ENCODE assay signal across 7 mouse cellular contexts in the genomic region with DNA sequence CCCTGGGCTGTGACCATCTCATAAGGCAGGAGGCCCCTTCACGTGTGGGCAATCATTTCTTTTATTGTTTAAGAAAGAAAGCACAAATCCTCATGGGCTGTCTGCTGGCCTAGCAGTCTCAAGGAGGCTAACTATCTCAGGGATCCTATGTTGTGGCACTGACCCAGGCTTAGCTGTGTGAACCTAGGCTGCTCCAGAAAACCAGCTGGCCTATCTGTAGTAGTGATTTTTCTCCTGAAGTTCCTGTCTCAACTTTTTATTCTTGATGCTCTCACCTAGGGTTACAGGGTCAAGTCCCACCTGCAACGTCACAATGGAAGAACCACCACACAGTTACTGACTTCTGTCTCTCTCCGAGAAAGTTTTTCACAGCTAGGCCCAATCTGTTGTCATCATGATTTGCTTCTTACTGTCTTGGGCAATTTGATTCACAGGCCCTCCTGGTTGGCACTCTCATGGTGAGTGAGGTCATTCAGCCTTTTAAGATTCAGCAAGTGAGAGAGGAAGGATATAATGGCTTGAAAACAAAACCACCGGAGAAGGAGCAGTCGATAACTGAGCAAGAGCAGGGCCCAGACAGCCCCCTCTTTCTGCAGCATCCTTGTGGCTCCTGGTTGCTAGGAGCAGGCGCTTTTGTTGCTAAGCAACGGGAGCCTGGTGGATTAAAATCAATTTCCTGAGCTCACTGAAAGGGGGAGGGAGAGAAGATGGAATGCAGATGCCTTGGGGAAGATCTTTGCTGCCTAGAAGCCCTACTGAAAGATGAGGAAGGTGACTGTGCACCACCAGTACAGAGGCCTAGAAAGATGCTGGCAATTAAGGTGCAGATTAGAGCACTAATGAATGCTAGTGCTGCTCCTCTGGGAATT.
DNase-seq lines count a peak whose midpoint lies in the region; ATAC-seq and TF ChIP-seq lines count a peak whose summit lies in the region.

No protein-coding gene starts in this region.

- TF ChIP-seq CTCF in hindbrain, postnatal 0 days (IDR thresholded peaks at IDR 0.05; ENCODE audit: low read depth), result no peak

- peaks cover 16% of the 10 kb centered on the region for H3K4me1 ChIP-seq in forebrain, embryonic 12.5 days
- no peaks in the 10 kb centered on the region for H3K4me1 ChIP-seq in hindbrain, postnatal 0 days (ENCODE audit: insufficient read depth, low read length)
- peaks cover 11% of the 10 kb centered on the region for H3K4me1 ChIP-seq in limb, embryonic 14.5 days (ENCODE audit: control insufficient read depth, insufficient read depth, low read length)

- H3K9ac ChIP-seq in forebrain, embryonic 12.5 days, result no peak overlapping the region
- H3K9ac ChIP-seq in hindbrain, postnatal 0 days (replicated peaks; ENCODE audit: low read length), result no peak overlapping the region
- H3K9ac ChIP-seq in limb, embryonic 14.5 days (ENCODE audit: low read depth, low read length, severe bottlenecking), result no peak overlapping the region

- peak; percentile 88 for DNase-seq in hindbrain, postnatal 0 days (ENCODE audit: low spot score)
- DNase-seq in limb, embryonic 14.5 days (ENCODE audit: low spot score), result peak; percentile 51
- DNase-seq in right cerebral cortex, postnatal 25 days, result peak; percentile 31
- DNase-seq in spleen, adult 18-20 months, result no peak
- no peak for DNase-seq in c-Kit-positive CD71-positive TER-119-positive erythroid progenitor cells, embryonic 14.5 days (ENCODE audit: low spot score)
- DNase-seq in spleen, postnatal 14 days (ENCODE audit: low spot score in 2 of 2), result no peak

- peak overlapping the region; percentile 15; the same call in 1 of the 2 replicates for H3K4me2 ChIP-seq in forebrain, embryonic 12.5 days
- no peak overlapping the region for H3K4me2 ChIP-seq in hindbrain, postnatal 0 days (ENCODE audit: low read depth, low read length)
- no peak overlapping the region for H3K4me2 ChIP-seq in limb, embryonic 14.5 days (replicated peaks; ENCODE audit: low read depth, low read length, severe bottlenecking)

- peak; percentile 96 for ATAC-seq in forebrain, embryonic 12.5 days (ENCODE audit: low FRiP score)
- ATAC-seq in hindbrain, postnatal 0 days, result peak; percentile 92
- peak; percentile 68; the same call in 1 of the 2 replicates for ATAC-seq in limb, embryonic 14.5 days (ENCODE audit: low FRiP score, low read depth)

- H3K27me3 ChIP-seq in forebrain, embryonic 12.5 days, result peaks cover 67% of the 10 kb centered on the region
- peaks cover 13% of the 10 kb centered on the region; the same call in 1 of the 2 replicates for H3K27me3 ChIP-seq in hindbrain, postnatal 0 days (ENCODE audit: insufficient read depth, low read length)
- H3K27me3 ChIP-seq in limb, embryonic 14.5 days (ENCODE audit: control insufficient read depth, insufficient read depth, low read length), result 0 out of 2 replicates have a peak, but pooled peaks cover 3% of the 10 kb centered on the region

- H3K4me3 ChIP-seq in forebrain, embryonic 12.5 days (replicated peaks), result no peak overlapping the region
- H3K4me3 ChIP-seq in hindbrain, postnatal 0 days (ENCODE audit: low read length), result no peak overlapping the region
- H3K4me3 ChIP-seq in limb, embryonic 14.5 days (replicated peaks; ENCODE audit: low read length), result no peak overlapping the region

- H3K36me3 ChIP-seq in forebrain, embryonic 12.5 days (replicated peaks), result no peaks in the 10 kb centered on the region
- H3K36me3 ChIP-seq in hindbrain, postnatal 0 days (ENCODE audit: insufficient read depth, low read length), result no peaks in the 10 kb centered on the region
- H3K36me3 ChIP-seq in limb, embryonic 14.5 days (ENCODE audit: control insufficient read depth, insufficient read depth, low read length), result no peaks in the 10 kb centered on the region

- WGBS in forebrain, embryonic 12.5 days, result 22% methylated on average over 7 of the region's 7 CpGs
- WGBS in hindbrain, postnatal 0 days, result 36% methylated on average over 7 of the region's 7 CpGs
- WGBS in limb, embryonic 14.5 days, result 31% methylated on average over 7 of the region's 7 CpGs

- TF ChIP-seq POLR2A in limb, embryonic 14.5 days (IDR thresholded peaks at IDR 0.05; ENCODE audit: borderline replicate concordance, extremely low read depth, insufficient read depth, insufficient read length), result no peak

- H3K27ac ChIP-seq in forebrain, embryonic 12.5 days, result peak overlapping the region; percentile 66
- H3K27ac ChIP-seq in hindbrain, postnatal 0 days, result peak overlapping the region; percentile 68
- no peak overlapping the region for H3K27ac ChIP-seq in limb, embryonic 14.5 days (replicated peaks; ENCODE audit: low read depth, low read length)

- no peaks in the 10 kb centered on the region for H3K9me3 ChIP-seq in forebrain, embryonic 12.5 days
- no peaks in the 10 kb centered on the region for H3K9me3 ChIP-seq in hindbrain, postnatal 0 days (ENCODE audit: low read length)
- H3K9me3 ChIP-seq in limb, embryonic 14.5 days (ENCODE audit: control insufficient read depth, low read length), result no peaks in the 10 kb centered on the region

Comparison
In these comparisons a context has a peak if more than half of its experiments do, and no peak if none do; other contexts are left out.
1. DNase-seq: peak in hindbrain, postnatal 0 days (single experiment), limb, embryonic 14.5 days (single experiment) and right cerebral cortex, postnatal 25 days (single experiment); none in spleen, adult 18-20 months (0 of 2), c-Kit-positive CD71-positive TER-119-positive erythroid progenitor cells, embryonic 14.5 days (single experiment) and spleen, postnatal 14 days (0 of 2).
2. Peak in every context shown above with its lines, with median percentiles within 50 percentile points of each other: ATAC-seq.